Mouse (Mus musculus): ENCODE results near the gene Ppt2. TPM values are rescaled to one million over a fixed set of nuclear protein-coding genes. Genes with fewer than 3 reads are reported as not detected.

Gene Ppt2
- polyA plus RNA-seq, 1 experiment from 2014 or later: 23.4 TPM

DNA sequence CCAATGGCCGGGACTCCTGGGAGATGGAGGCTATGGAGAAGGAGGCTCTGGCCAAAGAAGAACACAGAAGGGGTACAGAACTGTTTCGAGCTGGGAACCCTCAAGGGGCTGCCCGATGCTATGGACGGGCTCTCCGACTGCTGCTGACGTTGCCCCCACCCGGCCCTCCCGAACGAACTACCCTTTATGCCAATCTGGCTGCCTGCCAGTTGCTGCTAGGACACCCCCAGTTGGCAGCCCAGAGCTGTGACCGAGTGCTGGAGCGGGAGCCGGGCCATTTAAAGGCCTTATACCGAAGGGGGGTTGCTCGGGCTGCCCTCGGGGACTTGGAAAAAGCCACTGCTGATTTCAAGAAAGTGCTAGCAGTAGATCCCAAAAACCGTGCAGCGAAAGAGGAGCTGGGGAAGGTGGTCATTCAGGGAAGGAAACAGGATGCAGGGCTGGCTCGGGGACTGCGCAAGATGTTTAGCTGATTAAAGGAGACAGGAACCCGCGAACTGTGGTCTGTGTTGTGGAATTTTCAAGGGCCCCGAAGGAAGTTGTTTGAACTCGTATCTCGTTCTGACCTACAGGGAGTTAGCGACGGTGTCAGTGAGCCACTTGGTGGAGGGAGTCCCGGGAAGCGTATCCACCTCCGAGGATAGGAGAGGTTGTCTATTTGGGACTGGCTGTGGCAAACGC is 17.7 kb upstream of the Ppt2 start:
- 91% methylated on average over 30 of the region's 30 CpGs for WGBS
- DNase-seq (no peak), ATAC-seq (ENCODE audit: low FRiP score, low TSS enrichment) (no peak)
- Histone ChIP-seq H3K36me3 (ENCODE audit: control insufficient read depth, insufficient read depth, low read length) (peaks cover 26% of the 10 kb centered on the region), H3K9ac (replicated peaks; ENCODE audit: low read length) (no peak overlapping the region), H3K9me3 (ENCODE audit: control insufficient read depth, low read length) (no peaks in the 10 kb centered on the region), H3K4me1 (ENCODE audit: control insufficient read depth, insufficient read depth, low read length) (peaks cover 20% of the 10 kb centered on the region), H3K4me3 (replicated peaks; ENCODE audit: low read depth, low read length) (no peak overlapping the region), H3K4me2 (ENCODE audit: low read length) (peak overlapping the region; percentile 70), H3K27me3 (ENCODE audit: control insufficient read depth, insufficient read depth, low read length) (no peaks in the 10 kb centered on the region), H3K27ac (replicated peaks; ENCODE audit: low read depth, low read length) (no peak overlapping the region)

- Histone ChIP-seq H3K4me3 (replicated peaks; ENCODE audit: low read depth, low read length) (peak overlapping the region; percentile 55), H3K9ac (replicated peaks; ENCODE audit: low read length) (peak overlapping the region; percentile 56), H3K27me3 (ENCODE audit: control insufficient read depth, insufficient read depth, low read length) (no peaks in the 10 kb centered on the region), H3K27ac (replicated peaks; ENCODE audit: low read depth, low read length) (peak overlapping the region; percentile 77; the same call in 1 of the 2 replicates), H3K36me3 (ENCODE audit: control insufficient read depth, insufficient read depth, low read length) (peaks cover 20% of the 10 kb centered on the region), H3K4me1 (ENCODE audit: control insufficient read depth, insufficient read depth, low read length) (peaks cover 20% of the 10 kb centered on the region), H3K9me3 (ENCODE audit: control insufficient read depth, low read length) (no peaks in the 10 kb centered on the region), H3K4me2 (ENCODE audit: low read length) (peak overlapping the region; percentile 70)
- WGBS: 44% methylated on average over 10 of the region's 10 CpGs
- DNase-seq: no peak
- ATAC-seq (ENCODE audit: low FRiP score, low TSS enrichment): no peak
Measured at GRCm38 (mm10) chr17:34645256-34645829, 17.0 kb upstream of the Ppt2 start.

DNA sequence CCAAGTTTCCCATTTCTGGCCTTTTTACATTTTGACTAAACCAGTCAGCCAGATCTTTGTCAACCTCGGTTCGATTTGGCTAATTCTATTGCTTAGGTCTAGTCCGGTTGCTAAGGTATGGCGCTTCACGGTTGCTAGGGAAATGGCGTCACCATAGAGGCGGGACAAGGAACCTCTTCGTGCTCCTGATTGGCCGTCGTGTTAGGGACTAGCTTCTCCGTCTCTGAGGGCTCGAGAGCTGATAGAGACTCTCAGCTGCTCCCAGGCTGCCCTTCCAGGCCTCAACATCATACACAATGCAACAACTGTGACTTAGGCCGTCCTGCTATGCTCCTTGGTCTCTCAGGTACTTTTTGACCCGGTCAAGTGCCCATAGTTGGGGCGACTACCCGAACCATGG is 16.3 kb upstream of the Ppt2 start, which contains the start of gene Fkbpl:
Fkbpl (plus strand) TSS at position 157 of the 400 bp plus-strand sequence.
- DNase-seq (peak; percentile 98), ATAC-seq (ENCODE audit: low FRiP score, low TSS enrichment) (peak; percentile 75)
- Histone ChIP-seq H3K36me3 (ENCODE audit: control insufficient read depth, insufficient read depth, low read length) (peaks cover 12% of the 10 kb centered on the region), H3K4me1 (ENCODE audit: control insufficient read depth, insufficient read depth, low read length) (peaks cover 20% of the 10 kb centered on the region), H3K4me2 (ENCODE audit: low read length) (peak within 1 kb of the TSS; percentile 70), H3K27ac (replicated peaks; ENCODE audit: low read depth, low read length) (peak within 1 kb of the TSS; percentile 77), H3K27me3 (ENCODE audit: control insufficient read depth, insufficient read depth, low read length) (no peaks in the 10 kb centered on the region), H3K4me3 (replicated peaks; ENCODE audit: low read depth, low read length) (peak within 1 kb of the TSS; percentile 55), H3K9ac (replicated peaks; ENCODE audit: low read length) (peak within 1 kb of the TSS; percentile 56), H3K9me3 (ENCODE audit: control insufficient read depth, low read length) (no peaks in the 10 kb centered on the region)
- WGBS: under 1% methylated on average over 16 of the region's 16 CpGs

- peaks cover 6% of the 10 kb centered on the region for H3K36me3 ChIP-seq (ENCODE audit: control insufficient read depth, insufficient read depth, low read length)
- 86% methylated on average over 10 of the region's 10 CpGs for WGBS
- DNase-seq (no peak), ATAC-seq (ENCODE audit: low FRiP score, low TSS enrichment) (no peak)
- H3K9me3 ChIP-seq (ENCODE audit: control insufficient read depth, low read length): no peaks in the 10 kb centered on the region
- H3K9ac ChIP-seq (replicated peaks; ENCODE audit: low read length): no peak overlapping the region
- H3K27me3 ChIP-seq (ENCODE audit: control insufficient read depth, insufficient read depth, low read length): no peaks in the 10 kb centered on the region
- peak overlapping the region; percentile 27; the same call in 1 of the 2 replicates for H3K4me2 ChIP-seq (ENCODE audit: low read length)
- no peak overlapping the region for H3K27ac ChIP-seq (replicated peaks; ENCODE audit: low read depth, low read length)
- no peak overlapping the region for H3K4me3 ChIP-seq (replicated peaks; ENCODE audit: low read depth, low read length)
- H3K4me1 ChIP-seq (ENCODE audit: control insufficient read depth, insufficient read depth, low read length): peaks cover 20% of the 10 kb centered on the region
Measured at GRCm38 (mm10) chr17:34643944-34644343, 15.6 kb upstream of the Ppt2 start.

DNA sequence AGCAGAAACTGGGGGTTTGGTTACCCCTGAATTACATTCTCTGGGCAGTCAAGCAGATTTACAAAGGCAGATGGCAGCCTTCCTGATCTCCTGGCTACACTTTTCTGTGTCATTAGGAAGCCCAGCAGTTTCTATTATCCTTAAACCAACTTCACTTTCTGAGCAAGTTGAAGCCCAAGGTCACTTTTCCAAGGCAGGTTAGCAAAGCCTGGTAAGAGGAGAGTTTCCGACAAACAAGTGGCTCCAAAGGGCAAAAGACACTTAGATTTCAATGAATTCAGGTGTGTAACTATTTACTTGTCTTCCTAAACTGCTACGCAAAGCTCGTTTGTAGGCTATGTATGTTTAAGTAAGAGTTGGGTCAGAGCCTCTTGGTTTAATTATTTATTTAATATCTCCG is 15.1 kb upstream of the Ppt2 start:
- H3K4me3 ChIP-seq (replicated peaks; ENCODE audit: low read depth, low read length): no peak overlapping the region
- H3K9ac ChIP-seq (replicated peaks; ENCODE audit: low read length): no peak overlapping the region
- H3K36me3 ChIP-seq (ENCODE audit: control insufficient read depth, insufficient read depth, low read length): peaks cover under 1% of the 10 kb centered on the region; the same call in 1 of the 2 replicates
- ATAC-seq (ENCODE audit: low FRiP score, low TSS enrichment): no peak
- DNase-seq: no peak
- peaks cover 20% of the 10 kb centered on the region for H3K4me1 ChIP-seq (ENCODE audit: control insufficient read depth, insufficient read depth, low read length)
- no peaks in the 10 kb centered on the region for H3K9me3 ChIP-seq (ENCODE audit: control insufficient read depth, low read length)
- no peak overlapping the region for H3K27ac ChIP-seq (replicated peaks; ENCODE audit: low read depth, low read length)
- H3K27me3 ChIP-seq (ENCODE audit: control insufficient read depth, insufficient read depth, low read length): no peaks in the 10 kb centered on the region
- WGBS: 91% methylated on average over 4 of the region's 4 CpGs
- H3K4me2 ChIP-seq (ENCODE audit: low read length): no peak overlapping the region

DNA sequence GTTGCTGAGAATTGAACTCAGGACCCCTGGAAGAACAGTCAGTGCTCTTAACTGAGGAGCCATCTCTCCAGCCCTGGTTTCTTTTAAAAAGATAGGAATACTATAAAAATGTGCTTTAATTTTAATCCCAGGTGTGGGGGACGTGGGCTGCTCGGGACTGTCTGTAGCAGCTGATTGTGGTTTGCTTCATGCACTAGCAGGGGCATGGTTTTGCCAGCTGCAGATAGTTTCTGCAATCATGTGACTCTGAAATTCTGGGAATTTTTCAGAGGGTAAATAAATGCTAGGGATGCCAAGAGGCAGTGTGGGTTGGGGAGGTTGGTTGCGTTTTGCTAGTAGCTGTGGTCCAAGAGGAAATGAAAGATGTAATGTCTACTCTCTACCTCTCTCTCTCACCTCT is 13.6 kb upstream of the Ppt2 start:
- no peak overlapping the region for H3K4me2 ChIP-seq (ENCODE audit: low read length)
- H3K9ac ChIP-seq (replicated peaks; ENCODE audit: low read length): no peak overlapping the region
- no peak overlapping the region for H3K27ac ChIP-seq (replicated peaks; ENCODE audit: low read depth, low read length)
- no peak for DNase-seq
- no peaks in the 10 kb centered on the region for H3K27me3 ChIP-seq (ENCODE audit: control insufficient read depth, insufficient read depth, low read length)
- peaks cover 12% of the 10 kb centered on the region for H3K4me1 ChIP-seq (ENCODE audit: control insufficient read depth, insufficient read depth, low read length)
- H3K36me3 ChIP-seq (ENCODE audit: control insufficient read depth, insufficient read depth, low read length): no peaks in the 10 kb centered on the region; the same call in 1 of the 2 replicates
- WGBS: 93% methylated on average over 3 of the region's 3 CpGs
- H3K4me3 ChIP-seq (replicated peaks; ENCODE audit: low read depth, low read length): no peak overlapping the region
- no peaks in the 10 kb centered on the region for H3K9me3 ChIP-seq (ENCODE audit: control insufficient read depth, low read length)
- no peak for ATAC-seq (ENCODE audit: low FRiP score, low TSS enrichment)

- ATAC-seq (ENCODE audit: low FRiP score, low TSS enrichment) (peak; percentile 25; the same call in 1 of the 2 replicates), DNase-seq (peak; percentile 64)
- Histone ChIP-seq H3K4me2 (ENCODE audit: low read length) (no peak overlapping the region), H3K27ac (replicated peaks; ENCODE audit: low read depth, low read length) (peak overlapping the region; percentile 73), H3K36me3 (ENCODE audit: control insufficient read depth, insufficient read depth, low read length) (no peaks in the 10 kb centered on the region; the same call in 1 of the 2 replicates), H3K9ac (replicated peaks; ENCODE audit: low read length) (peak overlapping the region; percentile 16; the same call in 1 of the 2 replicates), H3K9me3 (ENCODE audit: control insufficient read depth, low read length) (no peaks in the 10 kb centered on the region), H3K4me3 (replicated peaks; ENCODE audit: low read depth, low read length) (no peak overlapping the region), H3K4me1 (ENCODE audit: control insufficient read depth, insufficient read depth, low read length) (peaks cover 11% of the 10 kb centered on the region), H3K27me3 (ENCODE audit: control insufficient read depth, insufficient read depth, low read length) (no peaks in the 10 kb centered on the region)
- WGBS: 12% methylated on average over 11 of the region's 11 CpGs
Measured at GRCm38 (mm10) chr17:34640778-34641601, 12.7 kb upstream of the Ppt2 start.

DNA sequence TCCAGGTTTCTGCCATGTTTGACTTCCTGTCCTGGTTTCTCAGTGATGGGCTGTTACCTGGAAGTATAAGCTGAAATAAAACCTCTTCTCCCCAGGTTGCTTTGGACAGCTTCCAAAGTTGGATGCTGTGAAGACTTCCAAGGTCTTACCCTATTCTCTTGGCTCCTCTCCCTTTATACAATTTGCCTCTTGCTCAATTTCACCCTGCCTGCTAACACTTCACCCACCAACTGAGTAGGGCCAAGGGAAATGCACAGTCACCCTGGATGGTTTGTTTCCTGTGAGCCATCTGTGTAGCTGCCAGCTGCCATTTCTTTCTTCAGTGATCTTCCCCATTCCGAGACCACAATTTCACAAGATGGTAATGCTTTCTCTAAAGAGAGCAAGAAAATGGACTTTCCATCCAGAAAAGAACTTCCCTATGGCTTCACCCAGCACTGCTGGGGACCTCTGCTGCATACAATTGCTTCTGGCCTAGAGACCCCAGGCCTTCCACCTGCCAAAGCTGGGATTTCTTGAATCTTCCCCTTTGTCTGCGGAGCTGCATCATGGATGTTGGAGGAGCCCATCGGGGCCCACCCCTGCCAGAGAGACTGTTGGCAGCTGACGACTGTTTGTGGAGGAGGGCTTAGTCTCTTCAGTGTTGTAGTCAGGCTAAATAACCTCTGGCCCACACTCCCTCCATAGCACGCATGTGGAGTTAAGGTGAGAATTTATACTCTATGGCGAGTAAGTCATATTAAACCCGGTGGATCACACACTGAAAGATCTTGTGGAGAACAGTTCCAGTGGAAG is 11.3 kb upstream of the Ppt2 start:
- no peak for DNase-seq
- Histone ChIP-seq H3K9ac (replicated peaks; ENCODE audit: low read length) (no peak overlapping the region), H3K4me1 (ENCODE audit: control insufficient read depth, insufficient read depth, low read length) (no peaks in the 10 kb centered on the region), H3K4me3 (replicated peaks; ENCODE audit: low read depth, low read length) (no peak overlapping the region), H3K27me3 (ENCODE audit: control insufficient read depth, insufficient read depth, low read length) (no peaks in the 10 kb centered on the region), H3K27ac (replicated peaks; ENCODE audit: low read depth, low read length) (no peak overlapping the region), H3K36me3 (ENCODE audit: control insufficient read depth, insufficient read depth, low read length) (no peaks in the 10 kb centered on the region), H3K4me2 (ENCODE audit: low read length) (no peak overlapping the region), H3K9me3 (ENCODE audit: control insufficient read depth, low read length) (no peaks in the 10 kb centered on the region)
- WGBS: 86% methylated on average over 7 of the region's 7 CpGs
- no peak for ATAC-seq (ENCODE audit: low FRiP score, low TSS enrichment)
